Mouse (Mus musculus): ENCODE measurements around the gene Car12.
A peak's percentile ranks its signal among the peaks of the same experiment; 100 is the strongest.

Gene Car12

DNA sequence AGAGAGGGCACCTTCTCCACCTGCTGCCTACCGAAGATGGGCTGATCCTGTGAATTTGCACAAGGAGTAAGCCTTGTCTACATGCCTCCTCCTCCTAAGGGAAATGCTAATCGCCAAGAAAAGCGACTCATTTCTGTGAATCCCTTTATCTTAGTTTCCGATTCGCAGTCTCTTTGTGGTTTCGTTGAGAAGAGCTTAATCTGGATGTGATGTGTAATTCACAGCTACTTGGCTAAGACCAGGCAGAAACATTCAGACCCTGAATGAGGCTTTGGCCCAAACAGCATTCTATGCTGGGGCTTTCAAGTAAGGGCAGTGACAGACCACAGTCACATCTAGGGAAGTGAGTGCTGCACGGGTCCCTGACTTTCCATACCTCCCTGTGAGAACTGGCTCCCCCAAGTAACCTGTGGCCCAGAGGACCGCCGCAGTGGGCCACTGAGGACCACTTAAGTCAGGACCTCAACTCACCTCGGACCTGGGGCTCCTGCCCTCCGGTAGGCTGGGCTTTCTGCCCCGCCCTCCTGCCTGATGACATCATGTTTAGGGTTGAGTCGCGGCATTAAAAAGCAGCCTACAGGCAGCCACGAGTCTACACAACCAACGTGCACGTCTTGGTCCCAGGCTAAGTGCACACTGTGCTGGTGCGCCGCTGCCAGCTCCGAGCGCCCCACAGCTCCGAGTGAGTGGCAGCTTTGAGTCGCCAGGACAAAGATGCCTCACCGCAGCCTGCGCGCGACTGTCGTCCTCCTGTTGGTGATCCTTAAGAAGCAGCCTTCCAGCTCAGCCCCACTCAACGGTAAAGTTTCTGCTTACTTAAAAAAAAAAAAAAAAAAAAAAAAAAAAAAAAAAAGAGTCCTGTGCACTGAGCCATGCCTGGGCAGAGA, at the start of gene Car12:
Gene Car12, plus strand, starts transcription at position 552 of the 887 bp plus-strand sequence.
- peak; percentile 80 for DNase-seq (ENCODE audit: low read depth)

DNA sequence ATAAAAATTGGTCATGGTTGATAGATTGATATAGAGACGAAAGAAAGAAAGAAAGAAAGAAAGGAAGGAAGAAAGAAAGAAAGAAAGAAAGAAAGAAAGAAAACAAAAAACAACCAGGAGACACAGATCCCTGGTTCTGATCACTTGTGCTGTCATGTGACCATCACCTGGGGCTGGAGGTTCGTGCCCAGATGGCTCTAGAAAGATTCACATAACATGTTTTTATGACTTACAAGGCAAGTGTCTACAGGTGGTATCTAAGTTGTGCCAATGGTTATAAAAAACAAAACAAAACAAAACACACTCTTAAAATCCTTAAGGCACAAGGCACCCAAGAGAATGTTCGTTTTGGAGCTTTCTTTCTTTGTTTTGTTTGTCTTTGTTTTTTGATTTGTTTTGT, 49.7 kb upstream of the Car12 start:
- DNase-seq (ENCODE audit: low read depth): no peak

DNA sequence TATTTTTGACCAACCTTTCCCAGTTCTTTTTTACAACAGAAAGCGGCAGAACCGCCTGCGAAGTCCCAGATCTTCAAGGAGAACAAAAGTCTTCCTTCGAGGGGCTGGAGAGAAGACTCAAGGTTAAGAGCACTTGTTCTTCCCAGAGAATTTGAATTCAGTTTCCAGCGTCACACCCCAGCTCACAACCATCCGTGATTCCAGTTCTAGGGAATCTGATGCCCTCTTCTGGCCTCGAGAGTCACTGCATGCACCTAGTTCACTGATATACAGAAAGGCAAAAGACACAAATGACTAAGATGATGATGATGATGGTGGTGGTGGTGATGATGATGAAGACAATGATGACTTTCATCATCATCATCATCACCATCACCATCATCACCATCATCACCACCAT, 48.9 kb upstream of the Car12 start:
- DNase-seq (ENCODE audit: low read depth): no peak

DNA sequence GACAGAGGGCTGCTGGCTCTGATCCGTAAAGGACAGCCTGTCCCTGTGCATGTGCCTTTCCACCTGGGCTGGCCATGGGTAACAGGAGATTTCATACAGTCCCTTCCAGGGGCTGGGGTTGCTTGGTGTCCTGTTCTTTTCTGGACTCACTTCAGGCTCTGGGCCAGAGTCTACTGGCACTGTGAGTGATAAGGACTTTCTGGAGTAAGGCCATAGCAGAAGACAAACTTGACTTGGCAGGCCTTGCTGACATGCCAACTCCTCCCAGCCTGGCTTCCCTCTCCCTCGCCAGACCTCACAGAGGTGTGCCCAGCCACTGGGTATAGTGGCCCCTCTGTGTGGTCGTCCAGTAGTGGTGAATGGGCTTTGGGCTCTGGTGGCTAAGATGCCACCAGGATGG, 47.3 kb upstream of the Car12 start:
- DNase-seq (ENCODE audit: low read depth): no peak

DNA sequence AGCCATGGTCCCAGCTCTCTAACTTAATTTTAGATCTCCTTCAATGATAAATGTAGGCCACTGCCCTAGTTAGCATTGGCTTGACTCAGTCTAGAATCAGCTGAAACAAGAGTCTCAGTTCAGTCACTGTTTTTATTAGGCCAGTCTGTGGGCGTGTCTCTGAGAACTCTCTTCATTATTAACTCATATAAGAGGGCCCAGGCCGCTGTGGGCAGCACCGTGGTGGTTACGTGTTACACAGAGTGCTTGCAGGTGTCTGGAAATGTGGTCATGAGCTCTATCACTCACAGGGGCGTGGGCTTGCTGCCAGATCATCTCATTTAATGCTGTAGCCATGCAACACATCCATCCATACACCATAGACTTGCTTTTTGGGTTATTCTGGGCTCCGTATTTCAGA, 46.4 kb upstream of the Car12 start:
- DNase-seq (ENCODE audit: low read depth): no peak

DNA sequence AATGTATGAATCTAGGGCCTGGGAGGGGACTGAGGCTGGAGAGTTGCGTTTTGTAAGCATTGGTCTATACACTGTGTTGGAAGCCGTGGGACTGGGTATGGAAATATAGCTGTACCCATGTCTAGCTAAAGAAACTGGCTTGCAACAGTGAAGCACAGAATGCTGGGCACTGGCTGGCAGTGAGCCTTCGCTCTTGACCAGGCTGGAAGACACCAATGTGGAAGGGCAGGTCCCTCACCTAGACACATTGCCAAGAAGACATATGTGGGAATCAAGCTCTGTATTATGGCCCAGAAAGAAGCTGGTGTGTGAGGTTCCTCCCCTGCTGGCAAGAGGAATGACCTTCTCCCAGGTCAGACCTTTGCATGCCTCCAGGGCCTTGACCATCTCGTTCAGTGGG, 45.6 kb upstream of the Car12 start:
- no peak for DNase-seq (ENCODE audit: low read depth)

DNA sequence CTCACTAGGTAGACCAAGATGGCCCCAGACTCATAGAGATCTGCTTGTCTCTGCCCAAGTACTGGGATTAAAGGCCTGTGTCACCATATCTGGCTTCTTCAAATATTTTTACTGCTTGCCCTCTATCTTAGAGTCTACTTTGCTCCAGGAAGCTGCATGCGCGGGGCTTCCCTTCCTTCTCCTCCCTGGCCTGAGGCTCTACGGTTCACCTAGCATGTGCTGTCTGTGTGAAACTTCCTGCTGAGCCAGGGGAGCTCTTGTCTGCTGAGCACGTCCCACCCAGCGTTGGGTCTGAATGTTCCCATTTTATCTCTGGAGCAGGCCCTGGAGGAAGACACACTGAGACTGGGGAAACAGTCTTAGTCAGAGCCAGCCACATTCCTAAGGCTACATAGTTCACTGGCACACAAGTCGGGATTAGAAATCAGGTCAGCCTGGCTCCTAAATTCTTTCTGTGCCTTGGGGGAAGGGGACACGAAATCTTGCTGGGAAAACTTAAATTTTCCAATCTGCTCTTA, 43.9 kb upstream of the Car12 start:
- DNase-seq (ENCODE audit: low read depth): no peak

DNA sequence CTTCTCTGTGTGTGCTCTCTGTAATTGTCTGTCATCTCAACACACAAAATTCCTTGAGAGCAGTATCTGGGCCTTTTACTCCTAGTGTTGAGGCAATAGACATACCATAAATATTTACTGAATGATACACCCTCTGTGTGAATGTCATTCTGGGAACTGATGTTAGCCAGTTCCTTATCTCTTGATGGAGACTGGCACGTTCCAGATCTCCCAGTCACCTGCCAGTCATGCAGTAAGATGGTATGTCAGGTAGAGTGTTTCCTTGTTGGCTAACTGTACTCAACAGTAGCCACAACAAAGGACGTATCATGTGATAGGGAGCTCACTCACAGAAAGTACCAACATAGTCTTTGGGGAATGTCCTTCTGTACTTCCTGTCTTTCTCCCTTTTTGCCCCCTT, 39.7 kb upstream of the Car12 start:
- DNase-seq (ENCODE audit: low read depth): peak; percentile 30

DNA sequence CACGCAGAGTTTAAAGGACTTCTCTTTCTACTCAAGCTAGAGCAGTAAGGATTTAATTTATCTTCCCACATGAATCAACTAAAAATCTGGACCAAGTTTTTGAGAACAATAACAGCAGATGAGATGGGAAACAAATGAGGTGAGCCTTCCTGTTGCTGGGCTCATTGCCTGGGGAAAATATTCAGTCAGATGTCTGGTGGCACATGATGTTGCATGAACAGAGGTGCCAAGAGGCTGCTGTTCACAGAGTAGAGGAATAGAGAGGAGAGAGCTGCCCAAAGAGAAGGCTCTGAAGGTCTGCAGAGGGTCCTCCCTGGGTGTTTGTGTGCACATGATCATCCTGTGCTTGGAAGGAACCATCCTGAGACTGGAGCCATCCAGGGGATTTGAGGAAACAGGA, 37.9 kb upstream of the Car12 start:
- DNase-seq (ENCODE audit: low read depth): no peak

DNA sequence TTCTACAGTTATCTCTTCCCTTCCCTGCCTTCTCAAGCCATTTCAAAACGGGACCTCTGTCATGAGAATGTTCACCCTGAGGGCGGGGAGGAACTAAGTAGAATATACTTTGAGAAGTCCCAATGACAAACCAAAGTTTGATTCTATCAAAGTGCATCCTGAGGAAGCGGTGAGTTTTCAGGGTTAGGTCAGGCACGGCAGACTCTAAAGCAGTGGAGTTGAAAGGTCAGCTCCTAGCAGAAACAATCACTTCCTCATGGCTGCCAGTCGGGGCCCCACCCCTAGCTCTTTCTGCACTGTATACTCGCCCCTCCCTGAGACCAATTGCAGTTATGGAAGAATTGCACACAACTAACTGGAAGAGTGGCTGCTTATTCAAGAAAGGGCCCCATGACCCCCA, 33.4 kb upstream of the Car12 start:
- peak; percentile 77 for DNase-seq (ENCODE audit: low read depth)

DNA sequence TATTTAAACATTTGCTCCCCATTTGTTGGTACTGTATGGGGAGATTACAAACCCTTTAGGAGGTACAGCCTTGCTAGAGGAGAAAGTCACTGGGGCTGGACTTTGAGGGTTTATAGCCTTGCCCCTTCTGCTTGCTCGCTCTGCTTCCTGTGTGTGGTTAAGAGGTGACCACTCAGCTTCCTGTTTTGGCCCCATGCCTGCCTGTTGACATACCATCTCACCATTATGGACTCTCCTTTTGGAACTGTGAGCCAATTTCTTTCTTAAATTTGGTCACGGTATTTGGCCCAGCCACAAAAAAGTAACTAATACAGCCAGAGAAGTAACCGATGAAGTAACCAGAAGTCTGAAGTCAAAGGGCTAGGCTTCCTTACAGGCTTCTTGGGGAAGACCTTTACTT, 30.7 kb upstream of the Car12 start:
- DNase-seq (ENCODE audit: low read depth): peak; percentile 25

DNA sequence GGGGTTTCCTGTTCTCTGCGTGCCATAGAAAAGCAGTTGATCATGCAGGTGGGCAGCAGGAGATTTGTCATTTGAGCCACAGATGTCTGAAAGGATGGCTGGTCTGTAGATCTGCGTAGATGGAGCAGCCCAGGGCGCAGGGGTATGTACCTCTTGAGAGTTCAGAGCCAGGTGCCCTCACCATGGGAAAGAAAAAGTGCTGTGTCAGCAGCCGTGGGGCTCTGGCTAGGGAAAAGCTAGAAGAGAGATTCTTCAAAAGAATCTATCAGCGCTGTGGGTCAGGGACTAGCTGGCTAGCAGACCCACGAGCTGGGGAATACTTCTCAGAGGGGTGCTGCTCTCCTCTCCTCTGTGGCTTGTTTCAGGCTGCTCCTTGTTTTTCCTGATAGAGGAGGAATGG, 27.8 kb upstream of the Car12 start:
- no peak for DNase-seq (ENCODE audit: low read depth)

DNA sequence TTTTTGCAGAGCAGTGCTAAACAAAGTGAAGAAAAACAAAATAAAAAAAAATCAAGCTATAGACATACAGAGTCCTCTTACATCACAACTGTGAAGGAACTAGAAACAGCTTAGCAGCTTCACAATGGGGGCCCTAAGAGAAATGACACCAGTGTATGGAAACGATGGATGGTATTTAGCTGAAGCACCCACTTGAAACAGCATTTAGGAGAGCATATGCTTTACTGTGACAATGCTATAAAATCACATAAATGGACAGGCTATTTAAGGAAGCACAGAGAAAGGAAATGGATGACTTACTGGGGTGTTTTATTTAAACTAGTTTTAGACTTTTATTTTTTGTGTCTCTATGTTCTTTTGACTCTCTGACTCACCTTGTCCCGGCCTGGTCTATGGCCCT, 25.8 kb upstream of the Car12 start:
- no peak for DNase-seq (ENCODE audit: low read depth)

DNA sequence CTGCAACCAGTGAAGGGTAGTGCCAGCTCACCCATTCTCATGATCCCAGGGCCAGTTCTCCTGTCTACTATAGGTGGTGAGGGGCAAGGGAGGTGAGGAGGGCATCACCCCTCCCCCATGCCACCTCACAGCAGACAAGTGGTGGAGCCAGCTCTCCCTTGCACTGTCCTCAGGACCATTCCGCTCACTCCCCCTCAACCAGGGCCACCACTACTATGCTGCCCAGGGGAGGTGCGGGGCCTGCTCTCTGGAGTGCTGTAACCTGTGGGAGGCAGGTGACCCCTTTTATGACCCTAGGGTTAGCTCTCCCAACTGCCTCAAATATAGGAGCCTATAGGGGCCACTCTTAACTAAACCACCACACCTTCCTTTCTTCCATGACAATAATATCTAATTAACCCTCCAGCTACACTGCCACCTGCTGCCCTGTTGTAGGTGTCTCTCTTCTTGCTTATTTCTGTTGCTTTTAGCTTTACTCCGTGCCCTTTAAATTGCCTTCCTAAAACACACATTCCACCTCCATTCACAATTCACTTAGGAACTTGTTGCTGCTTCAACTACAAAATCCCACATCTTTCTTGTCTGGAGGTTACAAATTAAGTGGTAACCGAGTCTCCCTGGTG, 21.7 kb upstream of the Car12 start:
- DNase-seq (ENCODE audit: low read depth): peak; percentile 54

DNA sequence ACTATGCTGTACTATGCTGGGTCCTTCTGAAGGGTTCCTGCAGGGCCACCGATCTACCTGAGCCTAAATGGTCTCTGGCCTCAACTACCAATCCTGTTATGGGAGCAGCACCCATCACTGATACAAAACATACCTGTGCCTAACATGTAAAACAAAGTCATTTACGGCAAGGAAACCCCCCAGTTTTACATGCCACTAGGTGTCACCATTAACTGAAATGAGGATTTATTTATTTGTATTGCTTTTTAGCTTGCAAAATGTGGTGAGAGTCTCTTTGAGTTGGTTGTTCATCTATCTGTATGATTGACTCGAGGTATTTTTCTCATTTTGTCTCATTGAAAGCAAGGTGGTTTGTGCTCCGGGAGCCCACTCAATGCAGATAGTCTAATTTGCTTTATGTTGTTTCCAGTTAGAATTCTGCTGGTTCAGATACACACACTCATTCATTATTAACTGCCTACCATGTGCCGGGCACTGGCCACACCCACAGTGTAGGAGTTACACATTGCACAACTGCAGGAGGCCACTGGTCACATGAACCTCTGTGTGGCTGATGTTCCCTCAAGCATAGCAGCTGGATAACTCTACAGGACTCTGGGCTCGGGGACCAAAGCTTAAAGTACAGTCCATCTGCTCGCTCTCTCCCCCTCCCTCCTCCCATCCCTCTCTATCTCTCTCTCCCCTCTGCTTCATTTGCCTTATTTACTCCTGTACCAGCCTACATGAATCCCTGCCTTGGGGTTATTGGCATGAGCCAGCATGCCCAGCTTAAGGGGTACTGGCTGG, 15.9 kb upstream of the Car12 start:
- DNase-seq (ENCODE audit: low read depth): no peak

DNA sequence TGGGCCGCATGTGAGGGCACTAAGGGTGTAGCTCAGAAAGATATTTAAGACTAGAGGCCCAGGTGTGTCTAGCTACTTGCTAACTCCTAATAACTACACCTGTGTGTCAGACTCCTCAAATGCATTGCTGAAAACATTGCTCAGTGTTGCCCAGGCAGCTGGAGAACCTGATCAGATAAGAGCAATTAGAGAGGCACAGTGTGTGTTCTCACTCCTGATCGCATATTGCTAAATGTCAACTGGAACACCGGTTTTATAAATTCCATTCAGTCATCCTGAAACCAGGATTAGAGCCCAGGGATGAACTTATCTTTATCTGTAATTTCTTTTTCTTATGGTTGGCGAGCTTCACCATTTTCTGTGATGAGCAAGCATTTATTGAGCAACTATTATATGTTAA, 13.7 kb upstream of the Car12 start:
- no peak for DNase-seq (ENCODE audit: low read depth)

DNA sequence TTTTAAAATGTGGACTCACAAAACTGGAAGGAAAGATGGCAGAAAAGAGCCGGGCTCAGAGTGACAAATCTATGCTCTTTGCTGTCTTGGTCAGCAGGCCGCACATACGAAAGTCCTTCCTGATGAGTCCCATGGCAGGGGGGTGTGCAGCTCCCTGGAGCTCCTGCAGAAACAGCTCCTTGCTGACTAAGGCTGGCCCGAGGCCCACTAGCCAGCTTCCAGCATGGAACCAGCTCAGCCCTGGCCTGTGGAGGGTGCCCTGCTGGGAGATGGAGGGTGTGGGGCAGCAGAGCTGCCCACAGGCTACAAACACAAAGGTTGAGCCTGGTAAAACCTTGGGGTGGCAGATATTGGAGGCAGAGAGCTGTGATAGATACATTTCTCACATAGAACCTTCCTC, 10.5 kb upstream of the Car12 start:
- no peak for DNase-seq (ENCODE audit: low read depth)

DNA sequence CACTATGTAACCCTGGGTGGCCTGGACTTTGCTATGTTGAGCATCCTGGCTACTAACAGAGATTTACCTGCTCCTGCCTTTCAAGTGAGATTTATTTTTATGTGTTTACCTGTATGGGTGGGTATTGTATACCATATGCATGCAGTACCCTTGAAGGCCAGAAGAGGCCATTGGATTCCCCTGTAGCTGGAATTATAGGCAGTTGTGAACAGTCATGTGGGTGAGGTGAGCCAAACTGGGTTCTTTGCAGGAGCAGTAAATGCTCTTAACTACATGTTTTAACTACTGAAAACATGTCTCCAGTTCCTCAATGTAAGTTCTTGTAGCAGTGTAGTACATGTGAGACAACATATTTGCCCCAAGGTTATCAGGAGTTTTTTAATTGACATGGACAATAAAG, 8.1 kb upstream of the Car12 start:
- no peak for DNase-seq (ENCODE audit: low read depth)

DNA sequence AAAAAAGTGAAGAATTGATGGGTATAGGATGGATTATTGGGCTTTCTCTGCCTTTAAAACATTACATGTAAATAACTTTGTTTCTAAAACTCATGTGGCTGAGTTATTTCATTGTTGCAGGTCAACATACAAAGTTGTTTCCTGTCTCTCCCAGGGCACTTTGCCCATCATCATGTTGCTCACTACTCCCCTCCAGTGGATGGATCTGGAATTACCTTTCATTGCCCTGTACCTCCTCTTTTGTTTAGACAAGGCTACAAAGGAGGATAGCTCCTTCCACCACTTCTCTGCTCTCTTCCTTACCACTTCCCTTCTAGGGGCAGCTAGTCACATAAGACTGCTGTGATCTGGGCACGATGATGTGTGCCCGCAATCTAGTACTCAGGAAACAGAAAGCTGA, 7.7 kb upstream of the Car12 start:
- peak; percentile 94 for DNase-seq (ENCODE audit: low read depth)

DNA sequence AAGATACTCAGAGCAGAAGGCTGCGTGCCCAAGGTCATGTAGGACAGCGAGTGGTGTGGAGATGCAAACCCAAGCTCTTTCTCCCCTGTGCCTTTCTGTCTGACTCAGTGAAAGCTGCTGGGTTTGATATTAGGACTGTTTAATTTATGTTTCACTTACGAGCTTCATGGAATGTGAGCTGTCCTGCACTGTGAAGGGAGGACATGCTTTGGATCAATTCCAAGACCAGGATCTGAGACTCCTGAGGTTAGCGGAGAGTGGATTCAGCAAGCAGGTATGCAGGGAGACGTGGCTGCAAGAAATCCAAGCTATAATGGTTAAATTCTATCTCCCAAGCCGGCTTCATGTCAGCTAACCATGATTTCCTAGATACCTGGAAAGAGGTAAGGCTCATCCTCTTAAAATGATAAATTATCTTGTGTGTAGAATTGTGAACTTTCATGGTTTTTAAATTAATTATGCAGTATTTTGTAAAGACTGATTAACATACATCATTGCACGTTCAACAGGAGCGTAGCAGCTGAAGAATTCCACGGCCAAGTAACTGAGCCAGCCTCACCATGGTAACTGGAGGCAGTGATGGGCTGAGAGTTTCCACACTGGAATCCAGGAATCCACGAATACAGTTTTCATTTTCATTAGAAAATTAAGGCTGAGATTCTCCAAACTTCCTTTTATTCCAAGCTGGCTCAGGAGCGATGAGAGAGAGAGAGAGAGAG, 5.3 kb upstream of the Car12 start:
- no peak for DNase-seq (ENCODE audit: low read depth)

DNA sequence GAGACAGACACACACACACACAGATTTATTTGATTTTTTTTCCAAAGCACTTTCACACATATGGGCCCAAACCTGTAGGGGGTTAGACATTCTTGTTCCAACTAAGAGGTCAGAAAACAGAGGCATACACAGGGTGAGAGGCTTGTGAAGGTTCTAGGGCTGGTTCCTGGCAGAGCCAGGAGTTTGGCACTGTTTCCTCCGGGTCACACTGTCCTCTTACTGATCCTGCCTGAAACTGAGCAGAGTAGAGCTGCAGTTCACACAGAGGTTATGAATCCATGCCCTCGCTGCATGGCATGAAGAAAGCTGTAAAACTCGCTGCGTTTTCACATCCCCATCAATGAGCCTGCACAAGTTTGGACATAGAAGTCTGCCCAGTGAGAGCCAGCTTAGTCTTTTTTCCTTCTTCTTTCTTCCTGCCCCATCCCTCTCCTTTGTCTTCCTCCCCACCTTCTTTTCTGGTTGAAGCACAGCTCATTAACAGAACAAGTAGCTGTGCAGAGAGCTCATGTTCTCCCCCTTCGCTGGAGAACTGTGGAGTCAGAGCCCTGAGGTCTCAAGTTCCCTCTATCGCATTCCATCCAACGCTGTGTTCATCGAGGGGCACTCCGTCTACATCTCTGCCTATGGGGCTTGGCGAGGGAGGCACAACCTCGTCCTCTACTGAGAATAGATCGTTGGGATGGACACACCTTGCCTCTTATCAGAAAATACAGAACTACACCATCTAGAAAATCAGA, 4.5 kb upstream of the Car12 start:
- DNase-seq (ENCODE audit: low read depth): no peak

Measured in naive thymus-derived CD4-positive, alpha-beta T cell, adult 2 months (primary cell).